Mouse (Mus musculus) bone marrow, adult 2 months (tissue): ENCODE measurements around the gene Sde2.
A peak's percentile ranks its signal among the peaks of the same experiment; 100 is the strongest.

Source experiments
- CTCF ChIP-seq: fragments of 200-500 bp; IDR thresholded peaks from 2 replicates; pipeline ENCODE4 v1.5.1; 2011; ENCODE audit warnings: low read length, control low read depth; ENCODE audit not compliant: control insufficient read depth, insufficient read depth
- POLR2A ChIP-seq: fragments of 200-500 bp; IDR thresholded peaks from 2 replicates; pipeline ENCODE4 v1.6.1; 2011; ENCODE audit warnings: low read depth, mild to moderate bottlenecking, control low read depth, low read length, borderline replicate concordance; ENCODE audit not compliant: control insufficient read depth

DNA sequence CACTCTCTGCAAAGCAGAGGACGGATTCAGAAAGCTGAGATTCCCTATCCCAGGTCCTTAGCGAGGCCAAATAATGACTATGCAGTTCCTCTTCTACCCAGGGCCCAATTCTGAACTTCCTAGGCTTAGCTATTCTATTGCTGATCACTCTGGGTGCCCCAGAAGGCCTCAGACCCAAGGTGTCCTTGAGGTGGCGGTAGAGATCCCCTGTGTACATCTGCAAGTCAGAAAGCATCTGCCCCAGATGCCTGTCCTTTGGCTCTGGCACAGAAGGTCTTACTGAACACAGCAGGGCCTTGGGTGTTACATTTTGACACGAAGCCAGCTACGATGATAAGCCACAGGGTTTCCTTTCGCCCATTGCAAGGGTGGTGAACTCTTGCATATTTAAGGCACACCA is 38.9 kb downstream of the Sde2 start:
- peak; percentile 72 for TF ChIP-seq CTCF
- no peak for TF ChIP-seq POLR2A
